Mouse (Mus musculus) spleen, adult 2 months (tissue): ENCODE data around the gene Ssh3. TPM values are rescaled to one million over a fixed set of nuclear protein-coding genes. Genes with fewer than 3 reads are reported as not detected.
A peak's percentile ranks its signal among the peaks of the same experiment; 100 is the strongest.

Experiments
- DNase-seq, 2 experiments: peaks; one replicate each; pipeline versions ENCODE4 v3.0.0 to v3.0.0-alpha.2; 2012 to 2021; ENCODE audit warnings: low spot score in 2 of 2, low read depth in 1 of 2
- H3K27ac ChIP-seq: fragments of 200-500 bp; 2 replicates; pipeline ENCODE4 v1.5.1; 2012; ENCODE audit warnings: low read length, inconsistent platforms; ENCODE audit not compliant: insufficient read depth
- H3K27me3 ChIP-seq: fragments of 200-500 bp; 2 replicates; pipeline ENCODE4 v1.6.1; 2012; ENCODE audit warnings: mild to moderate bottlenecking, moderate library complexity, low read length, inconsistent platforms; ENCODE audit not compliant: control insufficient read depth, insufficient read depth
- H3K36me3 ChIP-seq: fragments of 200-500 bp; 2 replicates; pipeline ENCODE4 v1.6.1; 2012; ENCODE audit warnings: mild to moderate bottlenecking, low read length, inconsistent platforms; ENCODE audit not compliant: control insufficient read depth, insufficient read depth
- H3K4me1 ChIP-seq: fragments of 200-500 bp; 2 replicates; pipeline ENCODE4 v1.6.1; 2011; ENCODE audit warnings: inconsistent platforms; ENCODE audit not compliant: control insufficient read depth, insufficient read depth, insufficient read length
- H3K4me3 ChIP-seq: fragments of 200-500 bp; 2 replicates; pipeline ENCODE4 v1.5.1; 2011; ENCODE audit warnings: mild to moderate bottlenecking, inconsistent platforms; ENCODE audit not compliant: insufficient read depth, insufficient read length; ENCODE audit errors: extremely low read depth
- CTCF ChIP-seq: fragments of 200-500 bp; IDR thresholded peaks from 2 replicates; pipeline ENCODE4 v1.5.1; 2011; ENCODE audit warnings: mild to moderate bottlenecking, inconsistent platforms; ENCODE audit not compliant: insufficient read depth, insufficient read length, insufficient replicate concordance; ENCODE audit errors: extremely low read depth
- POLR2A ChIP-seq: fragments of 200-500 bp; IDR thresholded peaks from 2 replicates; pipeline ENCODE4 v1.6.1; 2011; ENCODE audit warnings: low read depth, low read length, inconsistent platforms
- WGBS: fragments of 180-500 bp; shearing (Covaris S2); methylation state at CpG from one replicate; pipeline ENCODE4 v1.1.7; 2018; 5-methylcytosine and 5-hydroxymethylcytosine counted together
- polyA plus RNA-seq: library from polyadenylated mRNA; depleted of rRNA; stranded (reverse); fragments of >200 nt; gene quantifications from 2 replicates; pipeline ENCODE4 v1.2.3, GENCODE M21; 2012; rRNA removed

Ssh3 gene
- polyA plus RNA-seq = 43.3 and 51.1 TPM in 2 replicates

GRCm38 (mm10) chr19:4268566-4269361 is at the start of gene Ssh3:
Ssh3 (minus strand) TSS chr19:4269180.
- DNase-seq = peak in 1 of 2 experiments; percentile 72
- Histone ChIP-seq H3K27me3 (no peaks in the 10 kb centered on the region), H3K36me3 (no peaks in the 10 kb centered on the region), H3K27ac (peak within 1 kb of the TSS; percentile 22; the same call in 1 of the 2 replicates), H3K4me3 (peak within 1 kb of the TSS; percentile 67), H3K4me1 (peaks cover 11% of the 10 kb centered on the region; the same call in 1 of the 2 replicates)
- TF ChIP-seq POLR2A (no peak), CTCF (no peak)
- 14% methylated on average over 46 of the region's 46 CpGs for WGBS

- WGBS = 95% methylated on average over 3 of the region's 3 CpGs
- no peak overlapping the region for H3K4me3 ChIP-seq
- no peak for DNase-seq
- H3K27me3 ChIP-seq = no peaks in the 10 kb centered on the region
- peaks cover 48% of the 10 kb centered on the region for H3K36me3 ChIP-seq
- no peaks in the 10 kb centered on the region for H3K4me1 ChIP-seq
- TF ChIP-seq POLR2A = no peak
- TF ChIP-seq CTCF = no peak
- no peak overlapping the region for H3K27ac ChIP-seq
These were observed 48.2 kb upstream of the Ssh3 start for GRCm38 (mm10) chr19:4317181-4317580.

GRCm38 (mm10) chr19:4315223-4315944 is 46.4 kb upstream of the Ssh3 start:
- TF ChIP-seq POLR2A (no peak), CTCF (no peak)
- H3K27ac ChIP-seq = no peak overlapping the region
- no peak for DNase-seq
- WGBS = 86% methylated on average over 6 of the region's 6 CpGs
- H3K4me1 ChIP-seq = no peaks in the 10 kb centered on the region
- no peak overlapping the region for H3K4me3 ChIP-seq
- H3K27me3 ChIP-seq = no peaks in the 10 kb centered on the region
- peaks cover 33% of the 10 kb centered on the region for H3K36me3 ChIP-seq

- peak; percentile 63 to 71 for DNase-seq
- peak; percentile 88; the same call in 1 of the 2 replicates for TF ChIP-seq CTCF
- TF ChIP-seq POLR2A = no peak
These were observed 40.8 kb upstream of the Ssh3 start for GRCm38 (mm10) chr19:4309776-4310185.

GRCm38 (mm10) chr19:4309302-4309701 is 40.3 kb upstream of the Ssh3 start:
- H3K36me3 ChIP-seq = no peaks in the 10 kb centered on the region
- no peak overlapping the region for H3K4me3 ChIP-seq
- TF ChIP-seq CTCF (no peak), POLR2A (no peak)
- H3K27ac ChIP-seq = no peak overlapping the region
- DNase-seq = no peak
- no peaks in the 10 kb centered on the region for H3K27me3 ChIP-seq
- WGBS = 95% methylated on average over 4 of the region's 4 CpGs
- H3K4me1 ChIP-seq = peaks cover 4% of the 10 kb centered on the region; the same call in 1 of the 2 replicates

More at GRCm38 (mm10) chr19:4309776-4310185, 40.8 kb upstream of the Ssh3 start:
- Histone ChIP-seq H3K27me3 (no peaks in the 10 kb centered on the region), H3K36me3 (no peaks in the 10 kb centered on the region), H3K27ac (no peak overlapping the region), H3K4me3 (no peak overlapping the region), H3K4me1 (peaks cover 4% of the 10 kb centered on the region; the same call in 1 of the 2 replicates)

- 10% methylated on average over 45 of the region's 46 CpGs for WGBS
- peaks cover 22% of the 10 kb centered on the region; the same call in 1 of the 2 replicates for H3K4me1 ChIP-seq
- H3K36me3 ChIP-seq = 0 out of 2 replicates have a peak, but pooled peaks cover 1% of the 10 kb centered on the region
- peak within 1 kb of the TSS; percentile 99 for H3K27ac ChIP-seq
- no peak for TF ChIP-seq POLR2A
- TF ChIP-seq CTCF = peak; percentile 80
- H3K4me3 ChIP-seq = peak within 1 kb of the TSS; percentile 80
- no peaks in the 10 kb centered on the region for H3K27me3 ChIP-seq
- peak in 1 of 2 experiments; percentile 82 for DNase-seq
These were observed 37.2 kb upstream of the Ssh3 start, which contains the start of gene Grk2 for GRCm38 (mm10) chr19:4306190-4306577. Grk2 (minus strand) TSS chr19:4306222.

- Histone ChIP-seq H3K27ac (peak overlapping the region; percentile 99), H3K27me3 (no peaks in the 10 kb centered on the region), H3K4me3 (peak overlapping the region; percentile 80), H3K36me3 (0 out of 2 replicates have a peak, but pooled peaks cover 1% of the 10 kb centered on the region), H3K4me1 (peaks cover 27% of the 10 kb centered on the region; the same call in 1 of the 2 replicates)
- DNase-seq = peak in 1 of 2 experiments; percentile 48
- TF ChIP-seq CTCF = no peak
- no peak for TF ChIP-seq POLR2A
- under 1% methylated on average over 68 of the region's 68 CpGs for WGBS
These were observed 36.7 kb upstream of the Ssh3 start for GRCm38 (mm10) chr19:4305491-4306189.
